Comparison of ENCODE assay signal across 30 mouse cellular contexts in genomic region chr3:116642373-116642772, GRCm38 (mm10). TPM values are rescaled to one million over a fixed set of nuclear protein-coding genes. Genes with fewer than 3 reads are reported as not detected.
DNase-seq lines count a peak whose midpoint lies in the region; ATAC-seq and TF ChIP-seq lines count a peak whose summit lies in the region.
"Had no signal": no experiment of that assay in that cellular context is flagged by ENCODE, and none has a peak within 500 bp of the region (broad histone marks: within the 10 kb centered on the region; RNA-seq: fewer than 3 reads in every experiment).

No protein-coding gene starts in this region.

- ATAC-seq in common myeloid progenitor, adult 5-6 weeks (replicated peaks; ENCODE audit: low read depth, poor library complexity, severe bottlenecking), result 0 out of 2 replicates have a peak, but pooled peaks have one; percentile 17
- peak; percentile 14; the same call in 1 of the 2 replicates for ATAC-seq in liver, embryonic 15.5 days (ENCODE audit: insufficient read depth)
- ATAC-seq in forebrain, embryonic 12.5 days (ENCODE audit: low FRiP score), result no peak
- ATAC-seq: forebrain, embryonic 15.5 days; intestine, embryonic 16.5 days had no signal

- intact Hi-C loops in gastrocnemius, adult 2 months (cut with DNase I), result no loop called here
- intact Hi-C loops in gastrocnemius, postnatal 36 days (cut with DNase I), result no loop called here

- no peak overlapping the region for H3K4me3 ChIP-seq in gastrocnemius, adult 2 months
- H3K4me3 ChIP-seq in liver, embryonic 15.5 days (replicated peaks), result no peak overlapping the region
- H3K4me3 ChIP-seq in forebrain, embryonic 12.5 days (replicated peaks), result no peak overlapping the region
- H3K4me3 ChIP-seq: embryonic facial prominence, embryonic 15.5 days; erythroblast, embryonic 14.5 days; forebrain, embryonic 10.5 days; forebrain, embryonic 15.5 days; heart, embryonic 15.5 days had no signal

- H3K36me3 ChIP-seq in liver, embryonic 15.5 days (replicated peaks), result peaks cover 92% of the 10 kb centered on the region
- H3K36me3 ChIP-seq in forebrain, embryonic 12.5 days (replicated peaks), result peaks cover 79% of the 10 kb centered on the region

- DNase-seq in gastrocnemius, adult 2 months, result no peak
- no peak for DNase-seq in gastrocnemius, postnatal 36 days
- DNase-seq in A20 (ENCODE audit: low read depth, low spot score), result peak; percentile 39
- no peak for DNase-seq in urinary bladder, postnatal 14 days (ENCODE audit: low spot score)
- DNase-seq in yolk sac, embryonic 10.5 days (ENCODE audit: low spot score), result no peak
- DNase-seq: adrenal gland, adult 8-10 months; adrenal gland, postnatal 36 days; cerebellum, adult 11 months; cerebellum, adult 8-10 months; cerebellum, postnatal 36 days; embryo, embryonic 11 days; gastrocnemius, postnatal 10 days; heart, postnatal 14 days had no signal

- H3K27me3 ChIP-seq in liver, embryonic 15.5 days, result no peaks in the 10 kb centered on the region
- no peaks in the 10 kb centered on the region for H3K27me3 ChIP-seq in forebrain, embryonic 12.5 days
- H3K27me3 ChIP-seq: CH12.LX; embryonic facial prominence, embryonic 15.5 days; forebrain, embryonic 15.5 days; heart, embryonic 15.5 days had no signal

- H3K9me3 ChIP-seq in liver, embryonic 15.5 days (replicated peaks), result no peaks in the 10 kb centered on the region
- no peaks in the 10 kb centered on the region for H3K9me3 ChIP-seq in forebrain, embryonic 12.5 days
- H3K9me3 ChIP-seq: embryonic facial prominence, embryonic 15.5 days; forebrain, embryonic 10.5 days; forebrain, embryonic 15.5 days; heart, embryonic 15.5 days had no signal

- 0 out of 2 replicates have a peak, but pooled peaks cover 8% of the 10 kb centered on the region for H3K4me1 ChIP-seq in liver, embryonic 15.5 days (replicated peaks)
- no peaks in the 10 kb centered on the region for H3K4me1 ChIP-seq in forebrain, embryonic 12.5 days
- H3K4me1 ChIP-seq: embryonic facial prominence, embryonic 15.5 days; forebrain, embryonic 10.5 days; forebrain, embryonic 15.5 days; heart, embryonic 15.5 days had no signal

- H3K27ac ChIP-seq in gastrocnemius, adult 2 months, result 0 out of 2 replicates have a peak overlapping the region, but pooled peaks have one; percentile 24
- no peak overlapping the region for H3K27ac ChIP-seq in liver, embryonic 15.5 days (replicated peaks)
- no peak overlapping the region for H3K27ac ChIP-seq in forebrain, embryonic 12.5 days
- H3K27ac ChIP-seq: embryonic facial prominence, embryonic 15.5 days; forebrain, embryonic 10.5 days; forebrain, embryonic 15.5 days; heart, embryonic 15.5 days; hindbrain, embryonic 14.5 days had no signal

- WGBS in liver, embryonic 15.5 days (ENCODE audit: insufficient replicate concordance), result 54% methylated on average over 2 of the region's 2 CpGs
- WGBS in forebrain, embryonic 12.5 days, result 95% methylated on average over 2 of the region's 2 CpGs

- H3K4me2 ChIP-seq in liver, embryonic 15.5 days, result no peak overlapping the region
- H3K4me2 ChIP-seq in forebrain, embryonic 12.5 days, result no peak overlapping the region
- H3K4me2 ChIP-seq: embryonic facial prominence, embryonic 15.5 days; forebrain, embryonic 15.5 days; heart, embryonic 11.5 days; heart, embryonic 15.5 days; hindbrain, embryonic 14.5 days had no signal

- H3K9ac ChIP-seq in liver, embryonic 15.5 days, result no peak overlapping the region
- no peak overlapping the region for H3K9ac ChIP-seq in forebrain, embryonic 12.5 days
- H3K9ac ChIP-seq: embryonic facial prominence, embryonic 15.5 days; forebrain, embryonic 15.5 days; heart, embryonic 15.5 days; hindbrain, embryonic 14.5 days had no signal

- no peak for TF ChIP-seq CTCF in gastrocnemius, adult 2 months (IDR thresholded peaks at IDR 0.05)

RNA-seq across cellular contexts. Expression of gene Mfsd14a, which starts 20.1 kb away (rescaled TPM):
- 10 to 100 TPM; 11.7 to 12.8 TPM for total RNA-seq in gastrocnemius, adult 2 months (2021)
- total RNA-seq in gastrocnemius, postnatal 36 days (2021), result 10 to 100 TPM; 10.2 to 11.0 TPM
- 84.3 and 91.0 TPM in 2 replicates for total RNA-seq in common myeloid progenitor, adult 5-6 weeks (2017)
- 33.3 and 34.9 TPM in 2 replicates for polyA plus RNA-seq in liver, embryonic 15.5 days (2015; fragmentation: Nextera tagmentation; extraction: Ambion mirVana)
- 77.6 and 79.3 TPM in 2 replicates for polyA plus RNA-seq in forebrain, embryonic 12.5 days (2016; fragmentation: Nextera tagmentation; extraction: Ambion mirVana)

RNA-seq across cellular contexts. Expression of gene Trmt13, which starts 28.0 kb away (rescaled TPM):
- 1 to 10 TPM; 6.2 TPM for total RNA-seq in gastrocnemius, adult 2 months (2021)
- 1 to 10 TPM; 3.9 to 5.3 TPM for total RNA-seq in gastrocnemius, postnatal 36 days (2021)
- total RNA-seq in common myeloid progenitor, adult 5-6 weeks (2017), result 47.6 and 51.1 TPM in 2 replicates
- 7.3 and 8.2 TPM in 2 replicates for polyA plus RNA-seq in liver, embryonic 15.5 days (2015; fragmentation: Nextera tagmentation; extraction: Ambion mirVana)
- 28.5 and 30.7 TPM in 2 replicates for polyA plus RNA-seq in forebrain, embryonic 12.5 days (2016; fragmentation: Nextera tagmentation; extraction: Ambion mirVana)

RNA-seq across cellular contexts. Expression of gene Gm43191, which starts 38.7 kb away (rescaled TPM):
- not detected for total RNA-seq in gastrocnemius, adult 2 months (2021)
- total RNA-seq in gastrocnemius, postnatal 36 days (2021), result not detected
- total RNA-seq in common myeloid progenitor, adult 5-6 weeks (2017), result not detected in 2 replicates
- polyA plus RNA-seq in liver, embryonic 15.5 days (2015; fragmentation: Nextera tagmentation; extraction: Ambion mirVana), result not detected in 2 replicates
- 0.81 TPM in 1 of 2 replicates, not detected in the other for polyA plus RNA-seq in forebrain, embryonic 12.5 days (2016; fragmentation: Nextera tagmentation; extraction: Ambion mirVana)
- total RNA-seq: adrenal gland, adult 8-10 months; adrenal gland, postnatal 36 days; CH12.LX; gastrocnemius, postnatal 10 days; hematopoietic stem cell, adult 5-6 weeks had no signal
- polyA plus RNA-seq: brain, embryonic 14.5 days; C2C12; embryonic facial prominence, embryonic 11.5 days; embryonic facial prominence, embryonic 15.5 days; erythroblast, embryonic 14.5 days; gonadal fat pad, adult 2 months; heart, embryonic 11.5 days; heart, embryonic 15.5 days; hindbrain, embryonic 14.5 days; intestine, embryonic 16.5 days had no signal

RNA-seq across cellular contexts. Expression of gene Sass6, which starts 47.6 kb away (rescaled TPM):
- 1 to 10 TPM; 1.8 to 3.5 TPM for total RNA-seq in gastrocnemius, adult 2 months (2021)
- 1 to 10 TPM; 2.2 to 2.4 TPM for total RNA-seq in gastrocnemius, postnatal 36 days (2021)
- 49.8 and 57.5 TPM in 2 replicates for total RNA-seq in common myeloid progenitor, adult 5-6 weeks (2017)
- 17.0 and 18.5 TPM in 2 replicates for polyA plus RNA-seq in liver, embryonic 15.5 days (2015; fragmentation: Nextera tagmentation; extraction: Ambion mirVana)
- 36.0 and 37.1 TPM in 2 replicates for polyA plus RNA-seq in forebrain, embryonic 12.5 days (2016; fragmentation: Nextera tagmentation; extraction: Ambion mirVana)
